Mouse (Mus musculus) ES-E14 (cell line): Measurements from ENCODE around the gene Lcn8.

Source experiments
- CHD2 ChIP-seq: IDR thresholded peaks from 2 replicates; pipeline ENCODE4 v1.6.1; 2014; ENCODE audit warnings: mild to moderate bottlenecking, low read depth, low read length, inconsistent platforms
- MAFK ChIP-seq: IDR thresholded peaks from 2 replicates; pipeline ENCODE4 v1.6.1; 2014; ENCODE audit warnings: mild to moderate bottlenecking, low read depth, low read length, inconsistent platforms; ENCODE audit not compliant: insufficient read depth
- ZC3H11A ChIP-seq: IDR thresholded peaks from 2 replicates; pipeline ENCODE4 v1.6.1; 2012; ENCODE audit warnings: low read depth, mild to moderate bottlenecking, inconsistent platforms, low read length, borderline replicate concordance
- ZNF384 ChIP-seq: IDR thresholded peaks from 2 replicates; pipeline ENCODE4 v1.6.1; 2012; ENCODE audit warnings: low read depth, low read length, inconsistent platforms

GRCm38 (mm10) chr2:25657246-25657645 is 4.3 kb downstream of the Lcn8 start:
- TF ChIP-seq MAFK (no peak), CHD2 (no peak), ZNF384 (no peak), ZC3H11A (no peak)
